Mouse (Mus musculus) erythroblast, embryonic 14.5 days (primary cell): ENCODE results near the gene Tet1.

ENCODE experiments used
- GATA1 ChIP-seq: IDR thresholded peaks from 2 replicates; pipeline ENCODE4 v1.6.1; 2012; ENCODE audit warnings: low read length, inconsistent platforms, mixed read lengths
- TAL1 ChIP-seq: IDR thresholded peaks from 3 replicates; pipeline ENCODE4 v1.6.1; 2012; ENCODE audit warnings: low read length, inconsistent platforms, mixed read lengths

DNA sequence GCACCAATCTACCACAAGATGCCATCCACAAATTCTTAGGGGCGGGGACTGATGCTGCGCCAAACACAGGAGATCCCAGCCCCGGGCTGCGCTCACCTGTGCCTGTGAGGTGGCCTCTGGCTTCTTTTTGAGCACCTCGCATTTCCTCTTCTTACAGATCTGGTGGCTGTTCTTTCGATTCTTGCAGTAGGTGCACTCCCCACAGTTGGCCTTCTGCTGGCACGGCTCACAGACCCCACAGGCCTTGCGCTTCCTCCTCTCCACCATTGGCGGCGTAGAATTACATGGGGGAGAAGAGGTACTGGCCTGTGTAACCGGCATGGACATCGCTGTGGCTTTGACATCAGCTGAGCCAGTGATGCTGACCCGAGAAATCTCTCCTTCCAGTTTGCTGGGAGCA, 30.7 kb downstream of the Tet1 start:
- no peak for TF ChIP-seq TAL1
- no peak for TF ChIP-seq GATA1
